Mouse (Mus musculus) MEL (cell line): ENCODE measurements around the gene Higd1c. TPM values are rescaled to one million over a fixed set of nuclear protein-coding genes. Genes with fewer than 3 reads are reported as not detected.

Source experiments
- DNase-seq: peaks from one replicate; pipeline ENCODE4 v3.0.0; 2011; ENCODE audit warnings: low read depth, low spot score
- H3K27ac ChIP-seq: 2 replicates; pipeline ENCODE4 v1.5.1; 2012; ENCODE audit warnings: low read depth, mild to moderate bottlenecking, control low read depth, low read length, moderate library complexity; ENCODE audit not compliant: control insufficient read depth
- H3K27me3 ChIP-seq, 2 experiments: fragments of 150-350 bp in 1 of 2; sonication (generic) in 1 of 2; 2 replicates each; pipeline ENCODE4 v1.6.1; 2012; ENCODE audit warnings: low read length in 2 of 2, mild to moderate bottlenecking in 2 of 2, improper control_type of control experiment in 1 of 2, moderate library complexity in 1 of 2; ENCODE audit not compliant: insufficient read depth in 2 of 2, control insufficient read depth in 1 of 2
- H3K36me3 ChIP-seq, 2 experiments: 2 replicates each; pipeline ENCODE4 v1.6.1; 2012 to 2014; ENCODE audit warnings: low read length in 2 of 2, improper control_type of control experiment in 1 of 2, inconsistent platforms in 1 of 2, mild to moderate bottlenecking in 1 of 2; ENCODE audit not compliant: insufficient read depth in 2 of 2, control insufficient read depth in 1 of 2
- H3K4me1 ChIP-seq, 2 experiments: fragments of 150-350 bp in 1 of 2; sonication (generic) in 1 of 2; 2 replicates each; pipeline ENCODE4 v1.6.1; 2012; ENCODE audit warnings: low read length in 2 of 2, improper control_type of control experiment in 1 of 2, mild to moderate bottlenecking in 1 of 2; ENCODE audit not compliant: insufficient read depth in 2 of 2, control insufficient read depth in 1 of 2
- H3K4me3 ChIP-seq, 2 experiments: fragments of 150-350 bp in 1 of 2; sonication (generic) in 1 of 2; 2 replicates each; pipeline ENCODE4 v1.5.1; 2012; ENCODE audit warnings: low read depth in 2 of 2, low read length in 2 of 2, mild to moderate bottlenecking in 2 of 2, moderate library complexity in 2 of 2, control low read depth in 1 of 2, improper control_type of control experiment in 1 of 2; ENCODE audit not compliant: control insufficient read depth in 1 of 2, insufficient read depth in 1 of 2
- H3K79me2 ChIP-seq: 2 replicates; pipeline ENCODE4 v1.6.1; 2012; ENCODE audit warnings: mild to moderate bottlenecking, low read length, moderate library complexity; ENCODE audit not compliant: control insufficient read depth, poor library complexity, insufficient read depth
- H3K9ac ChIP-seq: 2 replicates; pipeline ENCODE4 v1.6.1; 2012; ENCODE audit warnings: low read depth, mild to moderate bottlenecking, control low read depth, low read length, moderate library complexity; ENCODE audit not compliant: control insufficient read depth, poor library complexity, severe bottlenecking
- H3K9me3 ChIP-seq: fragments of 150-350 bp; sonication (generic); replicated peaks from 2 replicates; pipeline ENCODE4 v1.6.1; 2012; ENCODE audit warnings: mild to moderate bottlenecking, low read length, improper control_type of control experiment, moderate library complexity; ENCODE audit not compliant: insufficient read depth
- BHLHE40 ChIP-seq: IDR thresholded peaks from 2 replicates; pipeline ENCODE4 v1.6.1; 2012; ENCODE audit warnings: low read depth, mild to moderate bottlenecking, inconsistent platforms, low read length, improper control_type of control experiment, borderline replicate concordance
- CHD1 ChIP-seq: IDR thresholded peaks from 2 replicates; pipeline ENCODE4 v1.6.1; 2012; ENCODE audit warnings: low read depth, mild to moderate bottlenecking, inconsistent platforms, low read length, improper control_type of control experiment
- CHD2 ChIP-seq: IDR thresholded peaks from 2 replicates; pipeline ENCODE4 v1.6.1; 2011; ENCODE audit warnings: low read length, improper control_type of control experiment
- CTCF ChIP-seq, 3 experiments: IDR thresholded peaks in 2 of 3; conservative IDR thresholded peaks in 1 of 3; 2 replicates each; pipeline ENCODE4 v1.5.1; 2011 to 2012; ENCODE audit warnings: low read length in 3 of 3, low read depth in 2 of 3, mild to moderate bottlenecking in 2 of 3, improper control_type of control experiment in 1 of 3, inconsistent platforms in 1 of 3, mixed read lengths in 1 of 3, moderate library complexity in 1 of 3; ENCODE audit not compliant: control insufficient read depth in 1 of 3, insufficient read depth in 1 of 3, poor library complexity in 1 of 3, severe bottlenecking in 1 of 3
- ELF1 ChIP-seq: IDR thresholded peaks from 2 replicates; pipeline ENCODE4 v1.6.1; 2014; ENCODE audit warnings: low read depth, mild to moderate bottlenecking, inconsistent platforms, low read length, improper control_type of control experiment, moderate library complexity
- EP300 ChIP-seq, 2 experiments: IDR thresholded peaks; 2 replicates each; pipeline ENCODE4 v1.6.1; 2011; ENCODE audit warnings: improper control_type of control experiment in 2 of 2, low read length in 2 of 2, low read depth in 1 of 2, mild to moderate bottlenecking in 1 of 2
- ETS1 ChIP-seq: IDR thresholded peaks from 2 replicates; pipeline ENCODE4 v1.6.1; 2012; ENCODE audit warnings: low read depth, mild to moderate bottlenecking, inconsistent platforms, low read length, improper control_type of control experiment, moderate library complexity
- GATA1 ChIP-seq: IDR thresholded peaks from 2 replicates; pipeline ENCODE4 v1.6.1; 2011; ENCODE audit warnings: low read depth, low read length, improper control_type of control experiment
- HCFC1 ChIP-seq: IDR thresholded peaks from 2 replicates; pipeline ENCODE4 v1.6.1; 2012; ENCODE audit warnings: low read depth, mild to moderate bottlenecking, inconsistent platforms, low read length, improper control_type of control experiment, moderate library complexity
- JUND ChIP-seq: IDR thresholded peaks from 2 replicates; pipeline ENCODE4 v1.6.1; 2011; ENCODE audit warnings: low read depth, mild to moderate bottlenecking, improper control_type of control experiment, low read length
- KAT2A ChIP-seq: conservative IDR thresholded peaks from 2 replicates; pipeline ENCODE4 v1.6.1; 2012; ENCODE audit warnings: low read depth, low read length, improper control_type of control experiment, inconsistent platforms
- MAFK ChIP-seq: IDR thresholded peaks from 2 replicates; pipeline ENCODE4 v1.6.1; 2011; ENCODE audit warnings: low read depth, mild to moderate bottlenecking, low read length, improper control_type of control experiment, borderline replicate concordance
- MAX ChIP-seq: IDR thresholded peaks from 2 replicates; pipeline ENCODE4 v1.6.1; 2011; ENCODE audit warnings: low read length, improper control_type of control experiment
- MAZ ChIP-seq: IDR thresholded peaks from 2 replicates; pipeline ENCODE4 v1.6.1; 2012; ENCODE audit warnings: low read depth, mild to moderate bottlenecking, inconsistent platforms, low read length, improper control_type of control experiment
- MEF2A ChIP-seq: IDR thresholded peaks from 2 replicates; pipeline ENCODE4 v1.6.1; 2014; ENCODE audit warnings: low read depth, mild to moderate bottlenecking, inconsistent platforms, low read length, improper control_type of control experiment; ENCODE audit not compliant: poor library complexity, insufficient replicate concordance, severe bottlenecking; ENCODE audit errors: extremely low read depth
- MYC ChIP-seq: IDR thresholded peaks from 2 replicates; pipeline ENCODE4 v1.6.1; 2011; ENCODE audit warnings: low read depth, mild to moderate bottlenecking, low read length, improper control_type of control experiment, moderate library complexity
- NELFE ChIP-seq: IDR thresholded peaks from 2 replicates; pipeline ENCODE4 v1.6.1; 2011; ENCODE audit warnings: low read depth, low read length, improper control_type of control experiment
- NRF1 ChIP-seq: IDR thresholded peaks from 2 replicates; pipeline ENCODE4 v1.6.1; 2014; ENCODE audit warnings: low read depth, mild to moderate bottlenecking, inconsistent platforms, low read length, improper control_type of control experiment, moderate library complexity; ENCODE audit not compliant: poor library complexity, insufficient read depth, severe bottlenecking
- POLR2AphosphoS2 ChIP-seq: IDR thresholded peaks from 2 replicates; pipeline ENCODE4 v1.6.1; 2011; ENCODE audit warnings: low read length, improper control_type of control experiment
- RAD21 ChIP-seq: IDR thresholded peaks from 2 replicates; pipeline ENCODE4 v1.6.1; 2011; ENCODE audit warnings: mild to moderate bottlenecking, low read depth, low read length, improper control_type of control experiment
- SIN3A ChIP-seq: IDR thresholded peaks from 2 replicates; pipeline ENCODE4 v1.6.1; 2012; ENCODE audit warnings: low read length, improper control_type of control experiment, inconsistent platforms
- TBP ChIP-seq: IDR thresholded peaks from 2 replicates; pipeline ENCODE4 v1.8.0; 2011; ENCODE audit warnings: low read depth, low read length, improper control_type of control experiment
- TCF12 ChIP-seq: IDR thresholded peaks from 2 replicates; pipeline ENCODE4 v1.6.1; 2014; ENCODE audit warnings: low read depth, mild to moderate bottlenecking, inconsistent platforms, low read length, improper control_type of control experiment, moderate library complexity
- UBTF ChIP-seq: IDR thresholded peaks from 2 replicates; pipeline ENCODE4 v1.6.1; 2012; ENCODE audit warnings: low read depth, mild to moderate bottlenecking, inconsistent platforms, low read length, improper control_type of control experiment, moderate library complexity, borderline replicate concordance; ENCODE audit not compliant: insufficient read depth
- USF2 ChIP-seq, 2 experiments: IDR thresholded peaks; 2 replicates each; pipeline ENCODE4 v1.6.1; 2011 to 2012; ENCODE audit warnings: improper control_type of control experiment in 2 of 2, low read length in 2 of 2, borderline replicate concordance in 1 of 2, inconsistent platforms in 1 of 2, low read depth in 1 of 2, mild to moderate bottlenecking in 1 of 2; ENCODE audit not compliant: insufficient read depth in 1 of 2
- ZKSCAN1 ChIP-seq: IDR thresholded peaks from 2 replicates; pipeline ENCODE4 v1.6.1; 2012; ENCODE audit warnings: low read depth, mild to moderate bottlenecking, inconsistent platforms, low read length, improper control_type of control experiment, moderate library complexity
- ZMIZ1 ChIP-seq: IDR thresholded peaks from 2 replicates; pipeline ENCODE4 v1.6.1; 2012; ENCODE audit warnings: low read depth, mild to moderate bottlenecking, inconsistent platforms, low read length, improper control_type of control experiment, moderate library complexity
- ZNF384 ChIP-seq: IDR thresholded peaks from 2 replicates; pipeline ENCODE4 v1.6.1; 2012; ENCODE audit warnings: low read depth, mild to moderate bottlenecking, inconsistent platforms, low read length, improper control_type of control experiment
- polyA plus RNA-seq, 2 experiments: library from polyadenylated mRNA; stranded (reverse) in 1 of 2; unstranded in 1 of 2; fragments of >175 nt in 1 of 2; fragments of >200 nt in 1 of 2; gene quantifications; 2 replicates each; pipeline versions ENCODE4 v1.2.1 to v1.2.4; 2012; ENCODE audit warnings: low replicate concordance in 2 of 2, low read depth in 1 of 2; ENCODE audit not compliant: insufficient read length in 2 of 2, insufficient read depth in 1 of 2, missing spikeins in 1 of 2
- total RNA-seq: library from RNA; depleted of rRNA; stranded (reverse); fragments of 300-350 nt; gene quantifications from 2 replicates; pipeline ENCODE4 v1.2.3, GENCODE M21; 2012

Higd1c gene
- total and polyA plus RNA-seq, 3 experiments, result not detected

DNA sequence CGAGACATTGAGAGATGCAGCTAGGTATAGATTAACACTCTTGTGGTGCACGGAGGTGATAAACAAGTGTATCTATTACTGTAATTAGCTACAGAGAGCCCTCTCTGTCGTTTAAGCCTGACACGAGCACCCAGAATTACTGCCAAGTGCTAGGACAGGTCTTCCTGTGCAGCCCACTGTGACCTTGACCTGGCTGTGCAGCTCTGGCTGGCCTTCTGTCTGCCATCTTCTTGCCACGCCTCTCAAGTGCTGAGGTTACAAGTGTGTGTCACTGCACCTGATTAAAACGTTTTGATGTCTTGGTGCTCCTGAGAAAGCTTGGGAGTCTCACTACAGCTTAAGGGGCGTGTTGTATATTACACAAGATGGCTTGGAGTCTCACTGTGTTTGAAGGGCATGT, 26.7 kb downstream of the Higd1c start:
- no peaks in the 10 kb centered on the region for H3K9me3 ChIP-seq
- H3K4me1 ChIP-seq, result peaks cover 21 to 25% of the 10 kb centered on the region in 2 experiments
- H3K27ac ChIP-seq, result peak overlapping the region; percentile 81
- DNase-seq, result no peak
- TF ChIP-seq BHLHE40, result no peak
- no peak for TF ChIP-seq MAZ
- no peak for TF ChIP-seq TCF12
- TF ChIP-seq KAT2A, result no peak
- TF ChIP-seq HCFC1, result 0 out of 2 replicates have a peak, but pooled peaks have one; percentile 9
- no peak for TF ChIP-seq CHD2
- no peak for TF ChIP-seq CTCF (IDR thresholded peaks at IDR 0.05 in 2 of 3, conservative IDR thresholded peaks at IDR 0.05 in 1 of 3; ENCODE audit: control insufficient read depth in 1 of 3, insufficient read depth in 1 of 3, low read depth in 2 of 3, low read length in 3 of 3, poor library complexity in 1 of 3, severe bottlenecking in 1 of 3)
- no peak for TF ChIP-seq UBTF
- no peak for TF ChIP-seq MAX
- TF ChIP-seq USF2 (IDR thresholded peaks at IDR 0.05; ENCODE audit: borderline replicate concordance in 1 of 2, insufficient read depth in 1 of 2, low read depth in 1 of 2, low read length in 2 of 2), result no peak
- TF ChIP-seq MAFK, result no peak
- no peak for TF ChIP-seq ZMIZ1
- TF ChIP-seq ETS1, result no peak
- 0 out of 2 replicates have a peak, but pooled peaks have one; percentile 7 for TF ChIP-seq MYC
- TF ChIP-seq ZNF384, result no peak
- no peak for TF ChIP-seq CHD1
- TF ChIP-seq ZKSCAN1, result no peak
- TF ChIP-seq, all 39 proteins: peak for 2
- Histone ChIP-seq H3K27me3 (no peaks in the 10 kb centered on the region), H3K36me3 (peaks cover 15 to 22% of the 10 kb centered on the region in 2 experiments), H3K9ac (no peak overlapping the region), H3K79me2 (no peaks in the 10 kb centered on the region), H3K4me3 (no peak overlapping the region)

DNA sequence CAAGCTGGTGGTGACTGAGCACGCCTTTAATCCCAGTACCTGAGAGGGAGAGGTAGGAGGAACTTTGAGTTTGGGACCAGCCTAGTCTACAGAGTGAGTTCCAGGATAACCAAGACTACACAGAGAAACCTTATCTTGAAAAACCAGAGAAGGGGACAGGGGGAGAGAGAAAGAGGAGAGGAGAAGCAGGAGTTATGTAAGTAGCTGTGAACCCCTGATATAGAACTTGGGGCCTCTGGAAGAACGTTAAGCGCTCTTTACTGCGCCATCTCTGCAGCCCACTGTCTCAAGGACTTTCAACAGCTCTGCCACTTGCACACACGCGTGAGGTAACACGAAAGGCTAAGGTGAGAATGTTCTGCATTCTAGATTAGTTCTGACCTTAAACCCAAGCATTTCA, 27.3 kb downstream of the Higd1c start:
- no peaks in the 10 kb centered on the region for H3K27me3 ChIP-seq
- H3K4me1 ChIP-seq, result peaks cover 21 to 25% of the 10 kb centered on the region in 2 experiments
- no peak overlapping the region for H3K4me3 ChIP-seq
- peak; percentile 86 for DNase-seq
- H3K9me3 ChIP-seq, result no peaks in the 10 kb centered on the region
- peak overlapping the region; percentile 81 for H3K27ac ChIP-seq
- H3K79me2 ChIP-seq, result no peaks in the 10 kb centered on the region
- H3K36me3 ChIP-seq, result peaks cover 19 to 22% of the 10 kb centered on the region in 2 experiments
- H3K9ac ChIP-seq, result peak overlapping the region; percentile 21
- TF ChIP-seq MAX (no peak), HCFC1 (0 out of 2 replicates have a peak, but pooled peaks have one; percentile 9), JUND (0 out of 2 replicates have a peak, but pooled peaks have one; percentile 35), GATA1 (peak; percentile 86), BHLHE40 (0 out of 2 replicates have a peak, but pooled peaks have one; percentile 11), RAD21 (no peak; the same call in 1 of the 2 replicates), UBTF (no peak), CTCF (IDR thresholded peaks at IDR 0.05 in 2 of 3, conservative IDR thresholded peaks at IDR 0.05 in 1 of 3; ENCODE audit: control insufficient read depth in 1 of 3, insufficient read depth in 1 of 3, low read depth in 2 of 3, low read length in 3 of 3, poor library complexity in 1 of 3, severe bottlenecking in 1 of 3) (no peak), ZNF384 (no peak), ELF1 (no peak), NELFE (no peak), TCF12 (peak; percentile 91), NRF1 (no peak), TBP (no peak), USF2 (IDR thresholded peaks at IDR 0.05; ENCODE audit: borderline replicate concordance in 1 of 2, insufficient read depth in 1 of 2, low read depth in 1 of 2, low read length in 2 of 2) (no peak), CHD2 (no peak; the same call in 1 of the 2 replicates), POLR2AphosphoS2 (no peak), SIN3A (peak; percentile 66), MEF2A (no peak), MYC (0 out of 2 replicates have a peak, but pooled peaks have one; percentile 9), EP300 (IDR thresholded peaks at IDR 0.05; ENCODE audit: low read depth in 1 of 2, low read length in 2 of 2) (peak; percentile 93 to 94)
